Mouse (Mus musculus): ENCODE measurements around the gene Itgav.

- TF ChIP-seq EP300 (optimal IDR thresholded peaks at IDR 0.05): no peak
- no peak for TF ChIP-seq CTCF (IDR thresholded peaks at IDR 0.05; ENCODE audit: low read depth)
Measured at GRCm38 (mm10) chr2:83759667-83760066, 35.5 kb downstream of the Itgav start.
